Mouse (Mus musculus): ENCODE data around the gene Chek2. TPM values are rescaled to one million over a fixed set of nuclear protein-coding genes. Genes with fewer than 3 reads are reported as not detected.

Chek2 gene
- polyA plus RNA-seq, 2 experiments, result 16.2 to 18.1 TPM

GRCm38 (mm10) chr5:110808061-110808631, 31.6 kb upstream of the Chek2 start:
- WGBS, result 3% methylated on average over 14 of the region's 14 CpGs
- no peak overlapping the region for H3K27ac ChIP-seq (replicated peaks; ENCODE audit: low read depth, low read length)
- peak overlapping the region; percentile 97 for H3K4me2 ChIP-seq (replicated peaks; ENCODE audit: low read depth, low read length, severe bottlenecking)
- ATAC-seq (ENCODE audit: low FRiP score, low read depth) (peak; percentile 32; the same call in 1 of the 2 replicates), DNase-seq (ENCODE audit: low spot score) (peak; percentile 82)
- H3K4me3 ChIP-seq (replicated peaks; ENCODE audit: low read length), result peak overlapping the region; percentile 90
- H3K27me3 ChIP-seq (ENCODE audit: control insufficient read depth, insufficient read depth, low read length), result no peaks in the 10 kb centered on the region
- H3K9me3 ChIP-seq (ENCODE audit: control insufficient read depth, low read length), result no peaks in the 10 kb centered on the region
- peaks cover 25% of the 10 kb centered on the region for H3K4me1 ChIP-seq (ENCODE audit: control insufficient read depth, insufficient read depth, low read length)
- peak overlapping the region; percentile 94 for H3K9ac ChIP-seq (ENCODE audit: low read depth, low read length, severe bottlenecking)
- peaks cover 34% of the 10 kb centered on the region for H3K36me3 ChIP-seq (ENCODE audit: control insufficient read depth, insufficient read depth, low read length)
- TF ChIP-seq POLR2A (IDR thresholded peaks at IDR 0.05; ENCODE audit: borderline replicate concordance, extremely low read depth, insufficient read depth, insufficient read length), result no peak

- H3K27me3 ChIP-seq (ENCODE audit: control insufficient read depth, insufficient read depth, low read length), result no peaks in the 10 kb centered on the region
- H3K4me1 ChIP-seq (ENCODE audit: control insufficient read depth, insufficient read depth, low read length), result peaks cover 25% of the 10 kb centered on the region
- TF ChIP-seq POLR2A (IDR thresholded peaks at IDR 0.05; ENCODE audit: borderline replicate concordance, extremely low read depth, insufficient read depth, insufficient read length), result no peak
- peak overlapping the region; percentile 97 for H3K4me2 ChIP-seq (replicated peaks; ENCODE audit: low read depth, low read length, severe bottlenecking)
- ATAC-seq (ENCODE audit: low FRiP score, low read depth) (no peak), DNase-seq (ENCODE audit: low spot score) (no peak)
- 1% methylated on average over 27 of the region's 27 CpGs for WGBS
- peak overlapping the region; percentile 85 for H3K27ac ChIP-seq (replicated peaks; ENCODE audit: low read depth, low read length)
- peaks cover 32% of the 10 kb centered on the region for H3K36me3 ChIP-seq (ENCODE audit: control insufficient read depth, insufficient read depth, low read length)
- peak overlapping the region; percentile 94 for H3K9ac ChIP-seq (ENCODE audit: low read depth, low read length, severe bottlenecking)
- H3K9me3 ChIP-seq (ENCODE audit: control insufficient read depth, low read length), result no peaks in the 10 kb centered on the region
- H3K4me3 ChIP-seq (replicated peaks; ENCODE audit: low read length), result peak overlapping the region; percentile 90
Observed at GRCm38 (mm10) chr5:110808821-110809666, 30.7 kb upstream of the Chek2 start.

- WGBS, result under 1% methylated on average over 43 of the region's 80 CpGs
Observed at GRCm38 (mm10) chr5:110809667-110810325, 30.0 kb upstream of the Chek2 start, which contains the start of gene Ulk1. TSS of gene Ulk1 (minus strand) at chr5:110810097.

GRCm38 (mm10) chr5:110824421-110824820, 15.4 kb upstream of the Chek2 start:
- no peak for TF ChIP-seq POLR2A (IDR thresholded peaks at IDR 0.05; ENCODE audit: borderline replicate concordance, extremely low read depth, insufficient read depth, insufficient read length)
- H3K36me3 ChIP-seq (ENCODE audit: control insufficient read depth, insufficient read depth, low read length), result no peaks in the 10 kb centered on the region
- ATAC-seq (ENCODE audit: low FRiP score, low read depth), result no peak
- no peak overlapping the region for H3K4me3 ChIP-seq (replicated peaks; ENCODE audit: low read length)
- 75% methylated on average over 4 of the region's 4 CpGs for WGBS
- H3K4me1 ChIP-seq (ENCODE audit: control insufficient read depth, insufficient read depth, low read length), result no peaks in the 10 kb centered on the region
- no peak overlapping the region for H3K27ac ChIP-seq (replicated peaks; ENCODE audit: low read depth, low read length)
- DNase-seq (ENCODE audit: low spot score), result no peak
- no peaks in the 10 kb centered on the region for H3K9me3 ChIP-seq (ENCODE audit: control insufficient read depth, low read length)
- H3K4me2 ChIP-seq (replicated peaks; ENCODE audit: low read depth, low read length, severe bottlenecking), result no peak overlapping the region
- H3K9ac ChIP-seq (ENCODE audit: low read depth, low read length, severe bottlenecking), result no peak overlapping the region
- H3K27me3 ChIP-seq (ENCODE audit: control insufficient read depth, insufficient read depth, low read length), result no peaks in the 10 kb centered on the region

More at GRCm38 (mm10) chr5:110809667-110810325, 30.0 kb upstream of the Chek2 start, which contains the start of gene Ulk1:
- Histone ChIP-seq H3K9ac (ENCODE audit: low read depth, low read length, severe bottlenecking) (peak within 1 kb of the TSS; percentile 94), H3K4me3 (replicated peaks; ENCODE audit: low read length) (peak within 1 kb of the TSS; percentile 90), H3K9me3 (ENCODE audit: control insufficient read depth, low read length) (no peaks in the 10 kb centered on the region), H3K36me3 (ENCODE audit: control insufficient read depth, insufficient read depth, low read length) (peaks cover 24% of the 10 kb centered on the region), H3K27ac (replicated peaks; ENCODE audit: low read depth, low read length) (peak within 1 kb of the TSS; percentile 85), H3K4me1 (ENCODE audit: control insufficient read depth, insufficient read depth, low read length) (peaks cover 25% of the 10 kb centered on the region), H3K27me3 (ENCODE audit: control insufficient read depth, insufficient read depth, low read length) (no peaks in the 10 kb centered on the region), H3K4me2 (replicated peaks; ENCODE audit: low read depth, low read length, severe bottlenecking) (peak within 1 kb of the TSS; percentile 97)
- peak; percentile 95; the same call in 1 of the 2 replicates for TF ChIP-seq POLR2A (IDR thresholded peaks at IDR 0.05; ENCODE audit: borderline replicate concordance, extremely low read depth, insufficient read depth, insufficient read length)
- ATAC-seq (ENCODE audit: low FRiP score, low read depth) (peak; percentile 97), DNase-seq (ENCODE audit: low spot score) (peak; percentile 98)

Data from limb, embryonic 14.5 days (tissue).